Mouse (Mus musculus) ES-E14 (cell line): ENCODE results near the gene Tldc2.

Experiments used
- HCFC1 ChIP-seq: IDR thresholded peaks from 2 replicates; pipeline ENCODE4 v1.6.1; 2012; ENCODE audit warnings: low read length, inconsistent platforms, borderline replicate concordance; ENCODE audit not compliant: insufficient read depth
- ZNF384 ChIP-seq: IDR thresholded peaks from 2 replicates; pipeline ENCODE4 v1.6.1; 2012; ENCODE audit warnings: low read depth, low read length, inconsistent platforms

DNA sequence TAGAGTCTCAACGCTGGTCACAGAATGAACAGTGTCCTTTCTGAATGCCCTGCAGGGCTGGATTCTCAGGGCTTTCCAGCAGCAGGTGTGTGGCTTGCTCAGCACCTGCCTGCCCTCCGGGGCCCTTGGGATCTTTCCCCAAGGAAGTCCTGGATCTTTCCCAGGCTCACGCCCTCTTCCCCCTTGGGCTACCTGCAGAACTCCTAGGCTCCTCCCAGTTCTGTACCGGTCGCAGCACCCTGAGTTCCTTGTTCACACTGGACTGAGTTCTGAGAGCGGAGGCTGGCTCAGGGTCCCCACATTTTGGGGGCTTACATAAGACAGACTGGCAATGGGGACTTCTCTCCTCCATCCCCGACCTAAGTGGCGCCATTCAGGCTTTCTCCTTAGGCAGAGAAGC, 27.7 kb upstream of the Tldc2 start:
- TF ChIP-seq ZNF384 (no peak), HCFC1 (no peak)
